Mouse (Mus musculus) stomach, embryonic 15.5 days (tissue): ENCODE measurements around the gene Fbxl13. TPM values are rescaled to one million over a fixed set of nuclear protein-coding genes. Genes with fewer than 3 reads are reported as not detected.

ENCODE experiments used
- ATAC-seq: fragments of 200-750 bp; cut with Nextera tagmentation; 2 replicates; pipeline ENCODE4 v1.8.0; 2017; ENCODE audit warnings: low read depth, moderate number of reproducible peaks, moderate TSS enrichment; ENCODE audit not compliant: insufficient read depth, low FRiP score
- H3K27ac ChIP-seq: fragments of 300-500 bp; sonication (generic); 2 replicates; pipeline ENCODE4 v1.5.1; 2015; ENCODE audit warnings: mild to moderate bottlenecking, inconsistent platforms
- H3K27me3 ChIP-seq: fragments of 300-500 bp; sonication (generic); replicated peaks from 2 replicates; pipeline ENCODE4 v1.6.1; 2015; ENCODE audit warnings: inconsistent platforms
- H3K36me3 ChIP-seq: fragments of 300-500 bp; sonication (generic); 2 replicates; pipeline ENCODE4 v1.6.1; 2015; ENCODE audit warnings: inconsistent platforms
- H3K4me1 ChIP-seq: fragments of 300-500 bp; sonication (generic); 2 replicates; pipeline ENCODE4 v1.6.1; 2015; ENCODE audit warnings: inconsistent platforms
- H3K4me2 ChIP-seq: fragments of 300-500 bp; sonication (generic); 2 replicates; pipeline ENCODE4 v1.6.1; 2015; ENCODE audit warnings: mild to moderate bottlenecking, inconsistent platforms
- H3K4me3 ChIP-seq: fragments of 300-500 bp; sonication (generic); replicated peaks from 2 replicates; pipeline ENCODE4 v1.5.1; 2015; ENCODE audit warnings: inconsistent platforms
- H3K9ac ChIP-seq: fragments of 300-500 bp; sonication (generic); 2 replicates; pipeline ENCODE4 v1.6.1; 2015; ENCODE audit warnings: inconsistent platforms
- H3K9me3 ChIP-seq: fragments of 300-500 bp; sonication (generic); 2 replicates; pipeline ENCODE4 v1.6.1; 2016; ENCODE audit warnings: inconsistent platforms
- WGBS: fragments of 180-500 bp; shearing (Covaris S2); methylation state at CpG from one replicate; pipeline ENCODE4 v1.1.7; 2015; 5-methylcytosine and 5-hydroxymethylcytosine counted together
- polyA plus RNA-seq: library from polyadenylated mRNA; unstranded; fragments of >200 nt; fragmentation: Nextera tagmentation; extraction: Ambion mirVana; gene quantifications from 2 replicates; pipeline ENCODE4 v1.2.1, GENCODE M21; 2015

Fbxl13 gene
- polyA plus RNA-seq, 1 experiment from 2014 or later, result 0.36 TPM

- ATAC-seq, result no peak
- Histone ChIP-seq H3K4me3 (no peak overlapping the region), H3K36me3 (no peaks in the 10 kb centered on the region; the same call in 1 of the 2 replicates), H3K9ac (no peak overlapping the region), H3K4me2 (no peak overlapping the region), H3K27ac (no peak overlapping the region), H3K27me3 (no peaks in the 10 kb centered on the region), H3K9me3 (no peaks in the 10 kb centered on the region), H3K4me1 (no peaks in the 10 kb centered on the region)
- WGBS, result 60% methylated on average over 1 of the region's 1 CpGs
These were observed 77.7 kb downstream of the Fbxl13 start for GRCm38 (mm10) chr5:21567784-21568183.

GRCm38 (mm10) chr5:21565392-21566065 lies 79.9 kb downstream of the Fbxl13 start:
- Histone ChIP-seq H3K4me1 (no peaks in the 10 kb centered on the region), H3K36me3 (peaks cover 7% of the 10 kb centered on the region; the same call in 1 of the 2 replicates), H3K9ac (no peak overlapping the region), H3K4me2 (no peak overlapping the region), H3K9me3 (no peaks in the 10 kb centered on the region), H3K4me3 (no peak overlapping the region), H3K27ac (no peak overlapping the region), H3K27me3 (no peaks in the 10 kb centered on the region)
- ATAC-seq, result no peak
- WGBS, result 89% methylated on average over 9 of the region's 9 CpGs

GRCm38 (mm10) chr5:21563936-21564335 lies 81.5 kb downstream of the Fbxl13 start:
- no peaks in the 10 kb centered on the region for H3K9me3 ChIP-seq
- no peak overlapping the region for H3K27ac ChIP-seq
- H3K9ac ChIP-seq, result no peak overlapping the region
- ATAC-seq, result no peak
- H3K36me3 ChIP-seq, result peaks cover 7% of the 10 kb centered on the region; the same call in 1 of the 2 replicates
- H3K27me3 ChIP-seq, result no peaks in the 10 kb centered on the region
- 83% methylated on average over 2 of the region's 2 CpGs for WGBS
- no peaks in the 10 kb centered on the region for H3K4me1 ChIP-seq
- no peak overlapping the region for H3K4me2 ChIP-seq
- H3K4me3 ChIP-seq, result no peak overlapping the region

- Histone ChIP-seq H3K9ac (no peak overlapping the region), H3K27me3 (no peaks in the 10 kb centered on the region), H3K4me1 (no peaks in the 10 kb centered on the region), H3K27ac (no peak overlapping the region), H3K36me3 (peaks cover 7% of the 10 kb centered on the region; the same call in 1 of the 2 replicates), H3K4me3 (no peak overlapping the region), H3K9me3 (no peaks in the 10 kb centered on the region), H3K4me2 (no peak overlapping the region)
- ATAC-seq, result no peak
- WGBS, result 52% methylated on average over 3 of the region's 3 CpGs
These were observed 88.9 kb downstream of the Fbxl13 start for GRCm38 (mm10) chr5:21556502-21556901.

GRCm38 (mm10) chr5:21554732-21555131 lies 90.7 kb downstream of the Fbxl13 start:
- Histone ChIP-seq H3K27ac (no peak overlapping the region), H3K36me3 (no peaks in the 10 kb centered on the region), H3K4me2 (no peak overlapping the region), H3K9ac (no peak overlapping the region), H3K4me1 (no peaks in the 10 kb centered on the region), H3K9me3 (no peaks in the 10 kb centered on the region), H3K27me3 (no peaks in the 10 kb centered on the region), H3K4me3 (no peak overlapping the region)
- no peak for ATAC-seq
- 69% methylated on average over 1 of the region's 1 CpGs for WGBS

- WGBS, result 87% methylated on average over 4 of the region's 4 CpGs
- Histone ChIP-seq H3K4me2 (no peak overlapping the region), H3K4me3 (no peak overlapping the region), H3K4me1 (no peaks in the 10 kb centered on the region), H3K9ac (no peak overlapping the region), H3K9me3 (no peaks in the 10 kb centered on the region), H3K36me3 (no peaks in the 10 kb centered on the region), H3K27ac (no peak overlapping the region), H3K27me3 (no peaks in the 10 kb centered on the region)
- no peak for ATAC-seq
These were observed 91.7 kb downstream of the Fbxl13 start for GRCm38 (mm10) chr5:21553685-21554084.

GRCm38 (mm10) chr5:21547005-21547404 lies 98.4 kb downstream of the Fbxl13 start:
- no peak overlapping the region for H3K9ac ChIP-seq
- no peak overlapping the region for H3K4me2 ChIP-seq
- H3K27ac ChIP-seq, result no peak overlapping the region
- no peaks in the 10 kb centered on the region for H3K4me1 ChIP-seq
- H3K9me3 ChIP-seq, result no peaks in the 10 kb centered on the region
- H3K36me3 ChIP-seq, result no peaks in the 10 kb centered on the region
- no peaks in the 10 kb centered on the region for H3K27me3 ChIP-seq
- 83% methylated on average over 8 of the region's 8 CpGs for WGBS
- H3K4me3 ChIP-seq, result no peak overlapping the region
- no peak for ATAC-seq

GRCm38 (mm10) chr5:21545786-21546185 lies 99.6 kb downstream of the Fbxl13 start:
- H3K4me3 ChIP-seq, result peak overlapping the region; percentile 6; the same call in 1 of the 2 replicates
- 62% methylated on average over 4 of the region's 4 CpGs for WGBS
- no peak for ATAC-seq

GRCm38 (mm10) chr5:21545227-21545626 lies 100.2 kb downstream of the Fbxl13 start:
- Histone ChIP-seq H3K36me3 (no peaks in the 10 kb centered on the region), H3K4me1 (no peaks in the 10 kb centered on the region), H3K4me3 (peak overlapping the region; percentile 42; the same call in 1 of the 2 replicates), H3K27ac (peak overlapping the region; percentile 96; the same call in 1 of the 2 replicates), H3K4me2 (peak overlapping the region; percentile 45), H3K9me3 (no peaks in the 10 kb centered on the region), H3K27me3 (no peaks in the 10 kb centered on the region), H3K9ac (no peak overlapping the region)
- no peak for ATAC-seq

More at GRCm38 (mm10) chr5:21545786-21546185, 99.6 kb downstream of the Fbxl13 start:
- Histone ChIP-seq H3K9me3 (no peaks in the 10 kb centered on the region), H3K27ac (0 out of 2 replicates have a peak overlapping the region, but pooled peaks have one; percentile 11), H3K4me2 (peak overlapping the region; percentile 45), H3K4me1 (no peaks in the 10 kb centered on the region), H3K36me3 (no peaks in the 10 kb centered on the region), H3K9ac (no peak overlapping the region), H3K27me3 (no peaks in the 10 kb centered on the region)

- no peaks in the 10 kb centered on the region for H3K27me3 ChIP-seq
- no peaks in the 10 kb centered on the region for H3K36me3 ChIP-seq
- no peaks in the 10 kb centered on the region for H3K9me3 ChIP-seq
- H3K4me1 ChIP-seq, result no peaks in the 10 kb centered on the region
- 36% methylated on average over 3 of the region's 3 CpGs for WGBS
- H3K9ac ChIP-seq, result no peak overlapping the region
- H3K4me3 ChIP-seq, result peak overlapping the region; percentile 42
- ATAC-seq, result no peak
- peak overlapping the region; percentile 45 for H3K4me2 ChIP-seq
- H3K27ac ChIP-seq, result peak overlapping the region; percentile 96
These were observed 100.6 kb downstream of the Fbxl13 start for GRCm38 (mm10) chr5:21544821-21545220.

GRCm38 (mm10) chr5:21543409-21544201 lies 101.8 kb downstream of the Fbxl13 start, which contains the start of gene Lrrc17:
Gene Lrrc17 (plus strand): TSS chr5:21543559.
- ATAC-seq, result peak; percentile 90
- H3K36me3 ChIP-seq, result no peaks in the 10 kb centered on the region

GRCm38 (mm10) chr5:21542226-21542625 lies 103.2 kb downstream of the Fbxl13 start:
- no peaks in the 10 kb centered on the region for H3K9me3 ChIP-seq
- WGBS, result 65% methylated on average over 4 of the region's 4 CpGs
- H3K9ac ChIP-seq, result no peak overlapping the region
- no peaks in the 10 kb centered on the region for H3K36me3 ChIP-seq
- no peak for ATAC-seq
- no peak overlapping the region for H3K4me3 ChIP-seq
- H3K4me2 ChIP-seq, result no peak overlapping the region
- H3K4me1 ChIP-seq, result no peaks in the 10 kb centered on the region
- no peaks in the 10 kb centered on the region for H3K27me3 ChIP-seq
- no peak overlapping the region for H3K27ac ChIP-seq

More at GRCm38 (mm10) chr5:21543409-21544201, 101.8 kb downstream of the Fbxl13 start, which contains the start of gene Lrrc17:
- no peaks in the 10 kb centered on the region for H3K4me1 ChIP-seq
- peak within 1 kb of the TSS; percentile 45 for H3K4me2 ChIP-seq
- no peaks in the 10 kb centered on the region for H3K9me3 ChIP-seq
- H3K27me3 ChIP-seq, result no peaks in the 10 kb centered on the region
- peak within 1 kb of the TSS; percentile 42 for H3K4me3 ChIP-seq
- WGBS, result 31% methylated on average over 17 of the region's 17 CpGs
- H3K27ac ChIP-seq, result peak within 1 kb of the TSS; percentile 96
- H3K9ac ChIP-seq, result no peak within 1 kb of the TSS
